Mouse (Mus musculus): ENCODE data around the gene Rimkla.

The Rimkla gene

DNA sequence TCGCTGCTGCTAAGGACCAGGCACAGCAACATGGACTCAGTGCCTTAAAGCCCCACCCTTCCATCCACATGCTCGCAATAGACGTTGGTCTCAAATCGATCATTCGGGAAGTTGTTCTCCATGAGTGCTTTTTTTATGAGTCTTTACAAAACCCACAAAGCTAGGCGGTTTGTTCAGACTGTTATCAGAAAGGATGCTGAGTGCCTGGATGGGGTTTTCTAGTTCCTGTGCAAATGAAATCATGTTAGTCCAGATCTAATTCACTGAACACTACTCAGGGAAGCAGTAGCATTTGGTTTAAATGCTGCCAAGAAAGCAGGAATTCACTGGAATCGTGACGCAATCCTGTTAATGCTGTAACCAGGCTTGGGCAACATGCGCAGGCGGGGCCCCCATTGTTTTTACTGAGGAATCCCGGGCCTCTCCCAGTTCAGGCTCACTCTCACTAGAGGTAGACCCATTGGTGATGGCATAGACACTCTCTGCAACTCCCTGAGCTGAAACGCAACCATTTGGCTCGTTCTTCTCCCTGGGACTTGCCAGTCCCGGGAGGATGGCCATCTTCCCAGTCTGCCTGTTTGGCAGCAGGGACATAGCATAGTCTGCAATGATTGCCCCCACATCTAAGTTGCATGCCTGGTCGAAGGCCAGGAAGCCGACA is 24.6 kb downstream of the Rimkla start:
- DNase-seq (ENCODE audit: low spot score in 2 of 2): no peak

DNA sequence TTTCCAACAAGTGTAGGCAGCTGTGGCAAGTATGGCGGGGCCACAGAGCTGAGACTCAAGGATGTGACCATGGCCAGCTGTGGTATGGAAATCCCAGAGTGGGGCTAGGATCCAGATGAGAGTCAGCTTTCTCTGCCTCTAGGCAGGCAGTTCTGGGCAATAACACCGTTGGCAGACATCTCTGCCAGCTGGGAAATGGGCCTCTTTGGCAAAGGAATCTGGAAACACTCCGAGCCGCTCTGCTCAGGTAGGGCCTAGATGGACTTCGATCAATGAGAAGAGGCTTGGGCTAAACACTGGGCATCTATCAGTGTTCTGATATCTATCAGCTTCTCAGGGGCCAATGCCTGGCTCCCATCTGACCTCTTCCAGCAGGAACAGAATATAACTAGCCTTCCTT is 26.6 kb downstream of the Rimkla start:
- DNase-seq (ENCODE audit: low spot score in 2 of 2): no peak

- peak in 1 of 2 experiments; percentile 15 for DNase-seq (ENCODE audit: low spot score in 2 of 2)
These were observed 28.5 kb downstream of the Rimkla start for GRCm38 (mm10) chr4:119463756-119464419.

DNA sequence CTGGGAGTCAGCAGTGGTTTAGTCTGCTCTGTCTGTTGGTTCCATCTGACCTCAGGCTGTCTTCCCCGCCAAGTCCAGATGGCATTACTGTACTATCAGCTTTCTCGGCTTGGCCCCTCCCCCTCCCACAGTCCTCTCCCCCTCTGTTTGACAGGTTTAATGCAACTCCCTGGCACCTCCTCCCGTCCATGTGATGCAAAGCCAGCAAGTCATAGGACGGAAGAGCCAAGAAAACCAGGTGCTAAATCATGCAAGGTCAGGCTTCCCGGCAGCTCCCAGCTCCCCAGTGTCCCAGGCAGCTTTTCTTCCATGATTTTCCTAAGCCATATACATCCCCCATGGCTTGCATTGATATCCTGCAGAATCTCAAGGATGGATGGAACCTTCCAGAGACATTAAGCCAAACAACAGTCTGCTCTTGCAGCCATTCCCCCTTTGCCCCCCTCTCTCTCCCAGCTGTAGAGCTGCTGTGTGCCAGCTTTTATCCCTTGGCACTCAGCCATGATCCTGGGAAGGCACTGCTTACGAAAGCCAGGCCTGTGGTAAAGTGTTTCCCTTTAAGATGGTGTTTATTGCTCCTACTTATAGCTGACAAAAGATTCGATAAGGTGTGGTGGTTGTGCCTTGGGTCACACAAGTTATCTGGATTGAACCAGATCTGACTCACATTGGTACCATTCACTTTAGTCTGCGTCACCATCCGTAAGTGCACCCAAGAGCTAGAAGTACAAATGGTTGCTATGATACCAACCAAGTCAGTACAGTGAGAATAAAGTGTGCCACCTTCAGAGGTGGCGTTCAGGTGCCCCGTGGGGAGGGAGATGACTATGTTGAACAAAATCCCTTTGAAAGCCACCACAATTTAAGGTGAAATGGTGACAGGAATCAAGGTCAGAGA is 29.3 kb downstream of the Rimkla start:
- peak in 1 of 2 experiments; percentile 33 for DNase-seq (ENCODE audit: low spot score in 2 of 2)

DNA sequence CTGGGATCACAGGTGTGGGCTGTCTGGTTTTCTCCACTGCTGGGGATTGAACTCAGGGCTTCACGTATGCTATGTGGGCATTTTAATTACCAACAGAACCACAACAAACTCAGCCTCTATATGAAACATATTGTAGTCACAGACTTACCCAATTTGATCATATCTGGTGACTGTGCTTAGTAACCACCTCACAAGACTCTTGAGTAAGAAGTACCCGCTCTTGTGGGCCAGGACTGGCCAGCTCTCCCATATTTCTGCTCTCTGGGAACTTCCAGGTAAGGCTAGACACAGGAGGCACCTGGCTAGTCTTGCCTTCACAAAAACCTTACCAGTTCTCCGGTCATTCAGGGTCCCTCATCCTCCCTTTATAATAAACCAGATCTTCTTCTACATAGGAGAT is 30.0 kb downstream of the Rimkla start:
- DNase-seq (ENCODE audit: low spot score in 2 of 2): no peak

DNA sequence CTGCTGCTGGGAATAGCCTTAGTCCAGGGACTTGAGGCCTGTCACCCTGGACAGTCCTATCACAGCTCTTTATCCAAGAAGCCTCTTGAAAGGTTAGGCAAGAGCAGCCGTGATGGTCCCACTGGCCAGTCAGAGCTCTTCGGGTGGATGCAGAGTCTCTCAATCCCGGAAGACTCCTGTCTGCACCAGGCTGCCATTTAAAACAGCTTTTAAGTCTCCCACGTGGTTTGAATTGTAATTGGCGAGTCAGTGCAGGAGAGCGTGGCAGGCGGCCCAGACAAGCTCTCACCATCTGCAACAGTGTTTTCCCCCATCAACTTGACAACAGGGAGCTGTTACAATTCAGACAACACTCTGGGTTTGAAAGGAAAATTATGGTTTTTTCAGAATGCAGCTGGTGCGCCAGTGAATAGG is 31.7 kb downstream of the Rimkla start:
- DNase-seq (ENCODE audit: low spot score in 2 of 2): no peak

DNA sequence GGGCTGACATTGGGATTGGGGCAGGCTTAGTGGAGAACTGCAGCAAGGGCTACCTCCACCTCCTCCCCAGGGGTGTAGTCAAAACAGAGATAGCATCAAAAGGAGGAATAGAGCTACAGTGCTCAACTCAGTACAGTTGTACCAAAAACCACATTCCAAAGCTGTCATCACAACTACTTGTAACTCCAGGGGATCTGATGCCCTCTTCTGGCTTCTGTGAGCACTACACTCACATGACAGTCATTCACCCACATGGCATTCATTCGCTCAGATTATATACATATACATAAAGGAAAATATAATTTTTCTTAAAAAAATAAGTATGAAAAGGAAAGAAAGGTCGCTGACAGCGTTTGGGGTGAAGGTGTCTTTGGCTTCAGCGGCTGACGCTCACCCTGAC is 32.1 kb downstream of the Rimkla start:
- peak in 1 of 2 experiments; percentile 19 for DNase-seq (ENCODE audit: low spot score in 2 of 2)

DNA sequence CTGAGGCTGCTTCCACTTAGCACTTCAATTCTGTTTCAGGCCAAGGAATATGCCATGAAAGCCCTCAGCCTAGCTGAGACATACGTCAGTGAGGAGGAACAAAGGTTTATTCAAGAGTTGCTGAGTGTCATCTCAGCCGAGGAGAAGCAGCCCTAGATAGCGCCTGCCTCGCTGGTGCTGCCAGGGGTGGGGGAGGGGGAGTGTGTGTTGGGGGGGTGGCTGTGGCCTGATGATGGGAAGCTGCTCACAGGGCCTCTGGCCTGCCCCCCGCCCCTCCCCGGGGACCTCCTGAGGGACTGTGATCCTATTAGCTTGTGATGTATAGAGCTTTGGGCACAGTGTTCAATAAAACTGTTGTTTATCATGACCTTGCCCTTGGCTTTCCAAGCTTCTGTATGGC is 38.9 kb downstream of the Rimkla start:
- DNase-seq (ENCODE audit: low spot score in 2 of 2): no peak

DNA sequence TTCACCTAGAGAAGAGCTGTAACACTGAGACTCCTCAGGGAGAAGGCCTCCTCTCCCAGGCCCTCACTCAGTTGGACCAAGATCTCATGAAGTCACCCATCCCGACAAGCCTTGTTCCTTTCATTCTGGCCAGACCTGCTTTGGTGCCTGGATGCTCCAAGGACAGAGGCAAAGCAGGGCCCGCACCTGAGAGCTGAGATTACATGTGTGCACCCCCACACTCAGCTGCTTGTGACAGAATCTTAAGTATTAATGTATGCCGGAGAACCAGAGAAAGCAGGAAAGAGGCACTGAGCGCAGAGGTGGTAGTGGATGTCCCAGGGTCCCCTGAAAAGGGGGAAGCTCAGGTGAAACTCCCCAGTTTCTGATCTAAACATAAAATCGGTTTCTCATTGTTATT is 39.3 kb downstream of the Rimkla start:
- no peak for DNase-seq (ENCODE audit: low spot score in 2 of 2)

DNA sequence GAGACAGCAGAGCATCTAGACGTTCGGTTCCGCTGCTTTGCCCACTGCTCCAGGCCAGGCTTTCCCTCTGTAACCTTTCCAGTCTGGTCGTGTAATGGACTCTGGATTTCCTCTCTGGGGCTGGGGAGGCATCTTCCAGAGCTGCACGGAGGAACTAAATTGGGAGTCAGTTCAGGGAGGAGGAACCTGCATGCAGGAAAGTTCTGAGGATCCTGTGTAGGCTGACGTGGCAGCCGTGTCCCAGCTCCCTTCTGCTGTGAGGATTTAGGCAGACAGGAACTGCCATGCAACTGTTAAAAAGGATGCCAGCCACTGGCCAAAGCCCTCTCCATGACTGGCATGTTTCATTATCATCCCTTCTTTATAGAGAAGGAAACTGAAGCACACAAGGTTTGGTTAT is 42.0 kb downstream of the Rimkla start:
- no peak for DNase-seq (ENCODE audit: low spot score in 2 of 2)

GRCm38 (mm10) chr4:119447786-119448185 is 44.6 kb downstream of the Rimkla start:
- DNase-seq (ENCODE audit: low spot score in 2 of 2): no peak

GRCm38 (mm10) chr4:119447261-119447660 is 45.2 kb downstream of the Rimkla start:
- DNase-seq (ENCODE audit: low spot score in 2 of 2): no peak

DNA sequence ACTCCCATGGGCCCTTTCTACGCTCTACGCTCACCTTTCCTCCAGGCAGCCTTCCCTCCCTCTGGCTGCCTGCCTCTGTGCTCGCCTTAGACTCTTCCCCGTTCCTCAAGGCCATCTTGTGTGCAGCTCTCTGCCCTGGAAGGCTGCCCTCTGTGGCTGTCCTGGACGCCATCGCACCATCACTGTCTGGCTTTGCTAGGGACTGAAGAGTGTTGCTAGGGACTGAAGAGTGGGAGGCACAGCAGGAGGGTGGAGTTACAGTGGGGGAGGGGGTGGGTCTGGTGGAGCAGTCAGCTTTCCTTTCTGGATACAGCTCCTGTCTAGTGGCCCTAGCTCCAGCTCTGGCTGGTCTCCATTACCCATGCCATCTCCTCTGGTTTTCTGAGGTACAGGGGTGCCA is 49.9 kb downstream of the Rimkla start:
- DNase-seq (ENCODE audit: low spot score in 2 of 2): no peak

GRCm38 (mm10) chr4:119441836-119442235 is 50.6 kb downstream of the Rimkla start:
- DNase-seq (ENCODE audit: low spot score in 2 of 2): no peak

GRCm38 (mm10) chr4:119437936-119438335 is 54.5 kb downstream of the Rimkla start:
- DNase-seq (ENCODE audit: low spot score in 2 of 2): no peak

DNA sequence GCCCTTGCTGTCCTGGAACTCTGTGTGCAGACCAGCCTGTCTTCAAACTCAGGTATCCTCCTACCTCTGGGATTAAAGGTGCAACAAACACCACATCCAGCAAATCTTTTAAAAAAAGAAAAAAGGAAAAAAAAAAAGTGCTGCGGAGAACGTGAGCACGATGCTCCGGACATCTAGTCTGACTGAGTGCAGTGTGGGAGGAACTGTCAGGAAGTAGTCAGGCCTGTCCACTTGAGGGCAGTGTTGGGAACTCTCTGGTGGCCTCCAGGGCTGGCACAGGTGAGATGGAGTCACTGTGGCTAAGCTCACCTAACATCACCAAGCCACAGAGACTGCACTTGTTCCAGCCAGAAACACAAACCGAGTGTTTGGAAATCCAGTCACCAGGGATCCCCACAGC is 61.8 kb downstream of the Rimkla start:
- DNase-seq (ENCODE audit: low spot score in 2 of 2): peak; percentile 66 to 84

GRCm38 (mm10) chr4:119427680-119428079 is 64.7 kb downstream of the Rimkla start:
- DNase-seq (ENCODE audit: low spot score in 2 of 2): peak; percentile 91 to 94

GRCm38 (mm10) chr4:119425601-119426000 is 66.8 kb downstream of the Rimkla start:
- DNase-seq (ENCODE audit: low spot score in 2 of 2): no peak

DNA sequence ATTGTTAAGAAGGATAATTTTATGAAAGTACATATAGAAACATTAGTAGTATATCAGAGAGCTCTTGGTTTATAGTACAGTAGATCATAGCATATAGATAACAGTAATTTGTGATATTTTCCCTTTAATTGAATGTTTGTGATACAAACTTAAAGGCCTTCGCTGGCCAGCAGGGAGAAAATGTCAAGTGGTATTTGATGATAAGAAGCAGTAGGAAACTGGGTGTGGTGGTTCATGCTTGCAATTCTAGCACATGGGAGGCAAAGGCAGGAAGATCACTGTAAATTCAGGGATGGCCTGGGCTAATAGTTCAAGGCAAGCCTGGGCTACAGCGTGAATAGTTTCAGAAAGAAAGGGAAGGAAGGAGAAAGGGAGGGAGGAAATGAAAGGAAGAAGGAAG is 67.4 kb downstream of the Rimkla start:
- peak in 1 of 2 experiments; percentile 41 for DNase-seq (ENCODE audit: low spot score in 2 of 2)

- peak; percentile 90 to 96 for DNase-seq (ENCODE audit: low spot score in 2 of 2)
These were observed 70.0 kb downstream of the Rimkla start, which contains the start of the genes Ppcs and Zmynd12 for GRCm38 (mm10) chr4:119422294-119422964. Gene Ppcs (minus strand): TSS chr4:119422420. Gene Zmynd12 (plus strand): TSS chr4:119422814.

DNA sequence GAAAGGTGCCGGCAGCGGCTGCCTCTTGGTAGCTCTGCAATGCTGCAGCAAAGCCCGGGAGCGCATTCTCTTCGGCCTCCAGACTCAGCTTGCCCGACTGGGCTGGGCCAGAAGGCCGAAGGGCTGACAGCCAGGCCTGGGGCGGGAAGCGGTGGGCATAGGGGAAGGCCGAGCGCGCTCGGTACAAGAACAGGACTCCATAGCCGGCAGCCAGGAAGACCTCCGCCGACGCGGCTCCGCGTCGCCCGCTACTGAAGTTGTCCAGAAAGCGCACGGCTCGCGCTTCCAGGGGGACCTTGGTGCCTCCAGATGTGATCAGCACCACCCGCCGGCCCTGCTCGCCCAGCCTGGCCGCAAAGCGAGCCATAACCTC is 70.5 kb downstream of the Rimkla start:
- peak in 1 of 2 experiments; percentile 41 for DNase-seq (ENCODE audit: low spot score in 2 of 2)

DNA sequence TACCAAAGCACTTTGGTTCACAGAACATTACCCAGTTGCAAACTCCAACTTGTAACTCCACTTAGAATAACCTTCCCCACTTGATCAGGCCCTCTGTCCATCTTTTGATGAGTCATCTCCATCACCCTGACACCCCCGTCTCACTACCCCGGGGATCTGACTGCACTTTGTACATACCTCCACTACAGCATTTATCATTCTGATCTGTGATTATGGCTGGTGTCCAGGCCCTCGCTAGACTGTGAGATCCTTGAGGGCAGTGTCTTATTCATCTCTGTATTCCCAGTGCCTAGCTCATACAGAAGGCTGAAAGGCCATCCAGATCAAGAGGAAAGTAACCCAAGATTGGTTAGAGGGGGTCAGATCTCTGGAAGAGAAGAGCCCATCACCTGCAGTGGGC is 71.2 kb downstream of the Rimkla start:
- DNase-seq (ENCODE audit: low spot score in 2 of 2): no peak

Measured in spleen, postnatal 4 days (tissue).